Mouse (Mus musculus) fat pad, adult 2 months (tissue): ENCODE results near the gene Slc13a4.

Experiments
- DNase-seq: peaks from one replicate; pipeline ENCODE4 v3.0.0-alpha.2; 2011; ENCODE audit warnings: low read depth, low spot score; ENCODE audit errors: extremely low read depth

Slc13a4 gene

GRCm38 (mm10) chr6:35258922-35259321 lies 49.0 kb downstream of the Slc13a4 start:
- DNase-seq, result no peak

- no peak for DNase-seq
Measured at GRCm38 (mm10) chr6:35257626-35258190, 50.2 kb downstream of the Slc13a4 start.

GRCm38 (mm10) chr6:35256691-35257090 lies 51.2 kb downstream of the Slc13a4 start:
- no peak for DNase-seq

GRCm38 (mm10) chr6:35255017-35255416 lies 52.9 kb downstream of the Slc13a4 start:
- no peak for DNase-seq

- DNase-seq, result no peak
Measured at GRCm38 (mm10) chr6:35254136-35254904, 53.6 kb downstream of the Slc13a4 start.

GRCm38 (mm10) chr6:35253474-35253873 lies 54.5 kb downstream of the Slc13a4 start:
- DNase-seq, result no peak

- no peak for DNase-seq
Measured at GRCm38 (mm10) chr6:35252477-35253346, 55.2 kb downstream of the Slc13a4 start.

GRCm38 (mm10) chr6:35251807-35252476 lies 56.0 kb downstream of the Slc13a4 start:
- DNase-seq, result no peak

- DNase-seq, result no peak
Measured at GRCm38 (mm10) chr6:35245086-35245485, 62.8 kb downstream of the Slc13a4 start.

GRCm38 (mm10) chr6:35243989-35244388 lies 63.9 kb downstream of the Slc13a4 start:
- no peak for DNase-seq

- DNase-seq, result no peak
Measured at GRCm38 (mm10) chr6:35243252-35243651, 64.7 kb downstream of the Slc13a4 start.

GRCm38 (mm10) chr6:35236108-35236785 lies 71.7 kb downstream of the Slc13a4 start:
- no peak for DNase-seq

GRCm38 (mm10) chr6:35229415-35229814 lies 78.5 kb downstream of the Slc13a4 start:
- no peak for DNase-seq

- no peak for DNase-seq
Measured at GRCm38 (mm10) chr6:35225696-35226095, 82.2 kb downstream of the Slc13a4 start.
